Mouse (Mus musculus): ENCODE results near the gene Fam129a. TPM values are rescaled to one million over a fixed set of nuclear protein-coding genes. Genes with fewer than 3 reads are reported as not detected.

The Fam129a gene
- polyA plus RNA-seq, 1 experiment from 2014 or later: 13.1 TPM

DNA sequence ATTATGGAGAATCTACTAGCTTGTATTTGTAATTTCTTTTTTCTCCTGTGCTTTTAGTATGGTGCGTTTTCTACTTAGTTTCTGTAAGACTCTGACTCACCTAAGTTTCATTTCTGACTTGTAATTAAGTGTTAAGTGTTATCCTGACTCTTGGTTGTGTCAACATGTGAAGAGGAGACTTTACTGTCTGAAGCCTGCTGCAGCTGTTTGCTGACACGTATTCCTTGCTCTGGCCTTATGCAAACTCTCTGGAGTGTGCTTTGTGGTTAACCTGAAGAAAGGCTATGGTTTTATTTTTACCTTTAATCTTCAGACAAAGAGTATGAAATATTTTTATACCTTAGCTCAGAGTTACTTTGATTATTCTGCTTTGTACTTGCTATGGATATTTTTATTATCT, 195.2 kb downstream of the Fam129a start:
- H3K4me2 ChIP-seq (replicated peaks; ENCODE audit: low read depth, low read length): no peak overlapping the region
- WGBS: 47% methylated on average over 2 of the region's 2 CpGs
- peaks cover 10% of the 10 kb centered on the region for H3K36me3 ChIP-seq (ENCODE audit: insufficient read depth, low read length)
- no peaks in the 10 kb centered on the region for H3K27me3 ChIP-seq (replicated peaks; ENCODE audit: insufficient read depth, low read length)
- no peak overlapping the region for H3K27ac ChIP-seq (ENCODE audit: low read length)
- no peaks in the 10 kb centered on the region for H3K4me1 ChIP-seq (ENCODE audit: insufficient read depth, low read depth, low read length)
- no peak overlapping the region for H3K9ac ChIP-seq (replicated peaks; ENCODE audit: low read depth)
- peak; percentile 75 for ATAC-seq
- TF ChIP-seq EP300 (IDR thresholded peaks at IDR 0.05) (peak; percentile 45; the same call in 1 of the 2 replicates), CTCF (IDR thresholded peaks at IDR 0.05) (no peak)
- H3K9me3 ChIP-seq (ENCODE audit: low read length): no peaks in the 10 kb centered on the region
- peak; percentile 59 for DNase-seq (ENCODE audit: low spot score)
- no peak overlapping the region for H3K4me3 ChIP-seq (ENCODE audit: low read depth, low read length)

DNA sequence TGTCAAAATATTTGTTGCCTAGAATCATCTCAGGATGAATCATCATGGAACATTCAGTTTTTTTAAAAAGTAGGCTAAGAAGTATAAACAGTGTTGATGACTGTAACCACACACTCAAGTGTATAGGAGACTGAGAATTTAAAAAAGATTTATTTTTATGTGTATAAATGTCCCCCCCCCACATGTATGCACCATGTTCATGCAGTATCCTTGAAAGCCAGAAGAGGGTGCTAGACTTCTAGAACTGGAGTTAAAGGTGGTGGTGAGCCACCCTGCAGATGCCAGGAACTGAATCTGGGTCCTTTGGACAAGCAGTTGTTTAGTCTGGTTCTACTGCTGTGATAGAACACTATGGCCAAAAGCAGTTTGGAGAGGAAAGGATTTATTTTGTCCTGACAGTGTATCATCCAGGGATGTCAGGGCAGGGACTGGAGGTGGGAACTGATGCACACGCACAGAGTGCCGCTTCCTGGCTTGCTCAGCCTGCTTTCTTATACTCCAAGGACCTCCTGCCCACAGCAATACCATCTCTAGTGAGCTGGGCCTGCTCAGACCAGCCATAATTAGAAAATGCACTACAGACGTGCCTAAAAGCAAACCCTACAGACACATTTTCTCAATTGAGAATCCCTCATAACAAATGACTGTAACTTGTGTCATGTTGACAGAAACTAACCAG, 196.1 kb downstream of the Fam129a start:
- Histone ChIP-seq H3K36me3 (ENCODE audit: insufficient read depth, low read length) (peaks cover 10% of the 10 kb centered on the region), H3K4me2 (replicated peaks; ENCODE audit: low read depth, low read length) (no peak overlapping the region), H3K4me1 (ENCODE audit: insufficient read depth, low read depth, low read length) (no peaks in the 10 kb centered on the region), H3K27me3 (replicated peaks; ENCODE audit: insufficient read depth, low read length) (no peaks in the 10 kb centered on the region), H3K9ac (replicated peaks; ENCODE audit: low read depth) (no peak overlapping the region), H3K4me3 (ENCODE audit: low read depth, low read length) (no peak overlapping the region), H3K27ac (ENCODE audit: low read length) (no peak overlapping the region), H3K9me3 (ENCODE audit: low read length) (no peaks in the 10 kb centered on the region)
- TF ChIP-seq CTCF (IDR thresholded peaks at IDR 0.05) (peak; percentile 53), EP300 (IDR thresholded peaks at IDR 0.05) (no peak)
- WGBS: 64% methylated on average over 3 of the region's 3 CpGs
- ATAC-seq (peak; percentile 14; the same call in 1 of the 2 replicates), DNase-seq (ENCODE audit: low spot score) (no peak)

GRCm38 (mm10) chr1:151769200-151769913, 198.4 kb downstream of the Fam129a start:
- Histone ChIP-seq H3K4me1 (ENCODE audit: insufficient read depth, low read depth, low read length) (no peaks in the 10 kb centered on the region), H3K4me2 (replicated peaks; ENCODE audit: low read depth, low read length) (no peak overlapping the region), H3K27me3 (replicated peaks; ENCODE audit: insufficient read depth, low read length) (no peaks in the 10 kb centered on the region), H3K9me3 (ENCODE audit: low read length) (no peaks in the 10 kb centered on the region), H3K9ac (replicated peaks; ENCODE audit: low read depth) (no peak overlapping the region), H3K4me3 (ENCODE audit: low read depth, low read length) (no peak overlapping the region), H3K27ac (ENCODE audit: low read length) (no peak overlapping the region), H3K36me3 (ENCODE audit: insufficient read depth, low read length) (peaks cover 9% of the 10 kb centered on the region)
- TF ChIP-seq CTCF (IDR thresholded peaks at IDR 0.05): no peak
- no peak for TF ChIP-seq EP300 (IDR thresholded peaks at IDR 0.05)
- ATAC-seq (no peak), DNase-seq (ENCODE audit: low spot score) (no peak)
- WGBS: 93% methylated on average over 3 of the region's 3 CpGs

Other genes starting within 250 kb of the Fam129a start
- 107 and 117 TPM in 2 replicates for gene Ivns1abp, start 226.7 kb upstream of the Fam129a start, polyA plus RNA-seq (2015; fragmentation: Nextera tagmentation; extraction: Ambion mirVana)
- gene Swt1, start 142.7 kb upstream of the Fam129a start, polyA plus RNA-seq (2015; fragmentation: Nextera tagmentation; extraction: Ambion mirVana): 75.3 and 92.6 TPM in 2 replicates
- 19.8 and 24.1 TPM in 2 replicates for gene Trmt1l, start 142.6 kb upstream of the Fam129a start, polyA plus RNA-seq (2015; fragmentation: Nextera tagmentation; extraction: Ambion mirVana)
- gene Rnf2, start 70.2 kb upstream of the Fam129a start, polyA plus RNA-seq (2015; fragmentation: Nextera tagmentation; extraction: Ambion mirVana): 41.9 TPM in 2 replicates
- gene Edem3, start 184.2 kb downstream of the Fam129a start, polyA plus RNA-seq (2015; fragmentation: Nextera tagmentation; extraction: Ambion mirVana): 10.1 and 11.2 TPM in 2 replicates

All from lung, postnatal 0 days (tissue).